Mouse (Mus musculus) bone marrow, adult 2 months (tissue): Measurements from ENCODE around the gene Ranbp1.

Experiments used
- CTCF ChIP-seq: fragments of 200-500 bp; IDR thresholded peaks from 2 replicates; pipeline ENCODE4 v1.5.1; 2011; ENCODE audit warnings: low read length, control low read depth; ENCODE audit not compliant: control insufficient read depth, insufficient read depth
- POLR2A ChIP-seq: fragments of 200-500 bp; IDR thresholded peaks from 2 replicates; pipeline ENCODE4 v1.6.1; 2011; ENCODE audit warnings: low read depth, mild to moderate bottlenecking, control low read depth, low read length, borderline replicate concordance; ENCODE audit not compliant: control insufficient read depth

DNA sequence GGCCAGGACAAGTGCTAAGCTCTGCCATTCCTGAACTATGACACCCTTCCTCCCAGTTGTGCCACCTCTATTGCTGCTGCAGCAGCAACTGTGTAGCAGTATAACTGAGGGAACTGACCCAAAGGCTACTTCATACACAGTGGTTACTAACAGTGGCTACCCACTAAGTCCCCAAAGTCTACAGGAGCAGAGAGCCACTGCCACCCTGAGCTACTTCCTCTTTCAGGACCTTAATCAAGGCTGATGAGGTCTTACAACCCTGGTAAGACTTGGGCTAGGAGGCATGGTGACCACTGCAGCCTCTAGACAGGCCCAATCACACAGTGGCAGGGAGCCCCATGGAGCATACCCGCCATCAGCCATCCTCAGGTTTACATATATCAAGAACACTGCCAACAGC is 46.5 kb downstream of the Ranbp1 start:
- TF ChIP-seq CTCF, result no peak
- no peak for TF ChIP-seq POLR2A
